Mouse (Mus musculus): Measurements from ENCODE around the gene Gm973. TPM values are rescaled to one million over a fixed set of nuclear protein-coding genes. Genes with fewer than 3 reads are reported as not detected.

Gene Gm973
- polyA plus RNA-seq (2016; fragmentation: Nextera tagmentation; extraction: Ambion mirVana), result 9.0 TPM in 2 replicates

DNA sequence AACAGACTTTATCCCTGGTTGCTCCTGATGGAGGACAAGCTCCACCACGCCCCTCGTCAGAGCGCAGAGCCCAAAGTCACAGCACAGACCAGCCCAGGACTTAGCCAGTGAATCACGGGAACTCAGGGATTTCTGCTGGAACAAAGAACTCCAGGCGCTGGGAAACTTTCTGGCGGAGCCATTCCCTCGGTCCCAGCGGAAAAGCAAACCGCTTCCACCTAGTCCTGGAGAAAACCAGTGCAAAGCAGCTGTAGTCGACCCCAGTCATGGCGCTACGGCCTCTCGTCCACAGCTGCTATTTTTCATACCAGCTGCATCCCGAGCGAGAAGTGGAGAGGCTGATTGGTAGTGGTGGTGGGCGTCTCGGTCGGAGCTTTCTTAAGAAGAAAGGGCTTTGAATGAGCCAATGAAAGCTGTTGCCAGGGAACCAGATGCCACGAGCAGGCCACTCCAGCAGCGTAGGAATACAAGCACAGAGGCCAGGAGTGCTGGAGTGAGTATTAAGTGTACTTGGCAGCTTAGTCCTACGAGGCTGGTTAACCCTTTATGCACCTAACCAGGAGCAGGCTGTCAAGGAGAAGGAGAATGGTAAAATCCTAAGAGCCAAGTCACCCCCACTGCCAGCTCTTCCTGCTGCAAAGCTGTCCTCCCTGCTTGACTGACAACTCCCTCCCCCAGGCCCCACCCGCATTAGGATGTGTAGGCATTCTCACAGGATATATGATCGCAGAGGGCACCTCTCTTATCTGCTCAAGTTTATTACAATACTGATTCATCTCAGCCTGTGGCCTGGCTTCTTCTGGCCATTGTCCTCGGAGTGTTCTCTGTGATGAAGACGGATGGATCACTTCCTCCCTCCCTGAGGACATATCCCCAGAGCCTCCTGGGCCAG lies at the start of gene Gm973:
Gene Gm973, plus strand, starts transcription at position 239 of the 892 bp plus-strand sequence.
- WGBS, result 3% methylated on average over 25 of the region's 25 CpGs
- peak within 1 kb of the TSS; percentile 50 for H3K4me3 ChIP-seq
- DNase-seq (ENCODE audit: low spot score), result peak; percentile 89
- no peaks in the 10 kb centered on the region for H3K9me3 ChIP-seq
- H3K36me3 ChIP-seq, result no peaks in the 10 kb centered on the region
- H3K4me1 ChIP-seq (replicated peaks), result peaks cover 55% of the 10 kb centered on the region
- H3K27me3 ChIP-seq (ENCODE audit: insufficient read depth, poor library complexity, severe bottlenecking), result no peaks in the 10 kb centered on the region
- peak within 1 kb of the TSS; percentile 95 for H3K27ac ChIP-seq

DNA sequence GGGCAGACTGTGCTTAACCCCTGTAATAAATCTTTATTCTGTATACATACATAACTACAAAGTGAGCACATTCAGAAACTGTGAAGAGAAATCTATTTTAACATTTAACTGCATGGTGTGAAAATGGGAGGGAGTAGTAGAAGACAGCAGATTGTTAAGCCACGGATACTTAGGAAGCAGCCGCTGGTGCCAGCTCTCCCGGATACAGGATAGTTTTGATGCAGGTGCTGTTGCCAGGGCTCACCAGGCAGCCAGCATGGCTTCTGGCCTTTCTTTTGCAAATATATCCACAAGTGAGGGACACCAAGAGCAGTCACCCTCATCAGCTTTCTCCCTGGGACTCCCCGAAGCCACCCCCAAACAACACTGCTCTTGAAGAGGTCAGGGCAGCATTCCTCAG lies 46.9 kb upstream of the Gm973 start:
- Histone ChIP-seq H3K27me3 (ENCODE audit: insufficient read depth, poor library complexity, severe bottlenecking) (peaks cover 21% of the 10 kb centered on the region), H3K4me3 (no peak overlapping the region), H3K27ac (no peak overlapping the region), H3K4me1 (replicated peaks) (peaks cover 68% of the 10 kb centered on the region), H3K36me3 (no peaks in the 10 kb centered on the region), H3K9me3 (no peaks in the 10 kb centered on the region)
- no peak for DNase-seq (ENCODE audit: low spot score)
- 20% methylated on average over 4 of the region's 4 CpGs for WGBS

DNA sequence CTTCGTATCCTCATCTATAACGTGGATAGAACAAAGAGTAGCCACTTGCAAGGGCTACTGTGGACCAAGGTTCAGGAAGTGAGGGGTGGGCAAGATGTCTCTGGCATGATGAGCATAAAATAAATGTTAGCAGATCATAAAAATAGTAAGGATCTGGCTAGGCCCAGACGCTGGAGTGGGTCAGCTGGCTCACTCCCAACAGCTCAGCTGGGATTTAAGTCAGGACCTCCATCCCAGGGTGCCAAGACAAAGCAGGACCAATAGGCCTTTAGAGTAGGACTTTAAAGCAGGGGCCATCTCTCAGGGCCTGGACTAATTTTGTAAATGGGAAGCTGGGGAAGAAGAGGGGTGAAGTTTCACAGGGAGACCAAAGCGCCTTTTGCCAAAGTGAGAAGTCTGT lies 45.3 kb upstream of the Gm973 start:
- WGBS, result 42% methylated on average over 4 of the region's 4 CpGs
- peaks cover 57% of the 10 kb centered on the region for H3K4me1 ChIP-seq (replicated peaks)
- no peak for DNase-seq (ENCODE audit: low spot score)
- no peaks in the 10 kb centered on the region for H3K36me3 ChIP-seq
- no peaks in the 10 kb centered on the region for H3K9me3 ChIP-seq
- H3K4me3 ChIP-seq, result no peak overlapping the region
- H3K27ac ChIP-seq, result peak overlapping the region; percentile 62; the same call in 1 of the 2 replicates
- peaks cover 28% of the 10 kb centered on the region for H3K27me3 ChIP-seq (ENCODE audit: insufficient read depth, poor library complexity, severe bottlenecking)

DNA sequence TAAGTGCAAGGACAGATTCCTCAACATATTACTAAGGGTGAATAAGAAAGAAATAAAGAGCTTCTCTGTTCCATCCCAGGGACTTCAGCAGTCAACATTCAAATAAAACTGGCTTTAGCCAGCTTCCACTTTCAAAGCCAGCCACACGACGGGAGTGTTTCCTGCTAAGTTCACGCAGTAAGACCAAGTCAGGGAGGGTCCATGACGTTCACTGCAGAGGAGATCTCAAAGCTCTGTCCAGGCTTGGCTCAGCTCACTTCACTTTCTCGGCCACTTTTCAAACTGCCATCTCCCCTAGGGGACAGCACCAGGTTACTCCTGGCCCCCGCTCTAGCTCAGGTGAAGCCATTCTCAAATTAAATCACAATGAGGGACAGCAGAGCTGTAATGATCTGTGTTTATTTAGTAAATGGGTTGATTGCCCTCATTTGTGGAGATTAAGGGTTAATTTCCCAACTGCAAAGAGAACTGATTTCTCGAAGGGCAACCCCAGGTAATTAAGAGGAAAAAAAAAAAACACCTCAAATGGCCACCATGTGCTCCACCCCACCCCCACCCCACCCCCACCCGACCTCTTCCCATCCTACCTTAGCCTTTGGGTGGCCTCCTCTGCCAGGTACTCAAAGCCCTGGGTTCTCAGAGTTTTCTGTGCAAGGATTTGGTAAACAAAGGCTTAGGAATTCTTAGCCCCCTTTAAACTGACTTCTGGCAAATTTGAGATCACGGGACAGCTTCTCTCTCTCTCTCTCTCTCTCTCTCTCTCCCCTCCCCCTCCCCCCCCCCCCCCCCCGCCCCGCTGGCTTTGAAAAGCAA lies 43.5 kb upstream of the Gm973 start:
- peaks cover 33% of the 10 kb centered on the region for H3K27me3 ChIP-seq (ENCODE audit: insufficient read depth, poor library complexity, severe bottlenecking)
- H3K36me3 ChIP-seq, result no peaks in the 10 kb centered on the region
- no peak for DNase-seq (ENCODE audit: low spot score)
- peaks cover 52% of the 10 kb centered on the region for H3K4me1 ChIP-seq (replicated peaks)
- no peaks in the 10 kb centered on the region for H3K9me3 ChIP-seq
- no peak overlapping the region for H3K4me3 ChIP-seq
- peak overlapping the region; percentile 45; the same call in 1 of the 2 replicates for H3K27ac ChIP-seq
- 14% methylated on average over 11 of the region's 11 CpGs for WGBS

DNA sequence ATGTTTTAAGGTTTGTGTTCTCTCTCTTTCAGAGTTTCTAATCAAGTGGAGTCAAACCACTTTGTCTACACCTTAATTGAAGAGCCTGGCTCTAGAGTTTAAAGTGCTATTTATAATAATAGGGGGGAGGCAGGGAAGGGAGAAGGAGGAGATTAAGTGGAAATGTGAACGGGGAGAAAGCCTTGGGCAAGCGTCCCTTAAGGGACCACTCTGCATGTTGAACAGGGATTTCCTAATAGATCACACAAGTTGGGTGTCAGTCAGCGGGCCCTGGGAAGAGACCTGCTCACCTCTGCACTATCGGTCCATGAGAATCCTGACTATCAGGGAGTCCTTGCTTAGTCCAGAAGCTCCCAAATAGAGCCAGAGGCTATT lies 42.9 kb upstream of the Gm973 start:
- no peaks in the 10 kb centered on the region for H3K36me3 ChIP-seq
- peaks cover 33% of the 10 kb centered on the region for H3K27me3 ChIP-seq (ENCODE audit: insufficient read depth, poor library complexity, severe bottlenecking)
- peaks cover 52% of the 10 kb centered on the region for H3K4me1 ChIP-seq (replicated peaks)
- WGBS, result 10% methylated on average over 4 of the region's 4 CpGs
- H3K4me3 ChIP-seq, result no peak overlapping the region
- H3K9me3 ChIP-seq, result no peaks in the 10 kb centered on the region
- no peak for DNase-seq (ENCODE audit: low spot score)
- H3K27ac ChIP-seq, result 0 out of 2 replicates have a peak overlapping the region, but pooled peaks have one; percentile 35

DNA sequence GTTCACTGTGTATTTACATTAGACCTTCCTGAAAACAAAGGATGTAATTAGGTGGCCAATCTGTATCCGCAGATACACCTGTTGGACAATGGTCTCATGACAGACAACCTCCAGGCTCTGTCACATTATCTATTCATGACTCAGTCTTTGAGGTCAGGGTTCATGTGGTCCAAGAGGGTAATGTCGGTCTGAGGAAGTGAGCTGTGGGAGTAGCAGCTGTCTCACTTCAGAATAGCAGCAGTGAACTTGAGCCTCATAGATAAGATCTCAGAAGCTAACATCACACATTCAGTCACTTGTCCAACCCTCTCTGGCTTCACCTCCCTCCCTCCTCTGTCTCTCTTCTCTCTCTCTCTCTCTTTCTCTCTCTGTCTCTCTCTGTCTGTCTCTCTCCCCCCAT lies 40.4 kb upstream of the Gm973 start:
- no peaks in the 10 kb centered on the region for H3K36me3 ChIP-seq
- DNase-seq (ENCODE audit: low spot score), result no peak
- H3K9me3 ChIP-seq, result no peaks in the 10 kb centered on the region
- no peak overlapping the region for H3K4me3 ChIP-seq
- H3K27ac ChIP-seq, result no peak overlapping the region
- peaks cover 54% of the 10 kb centered on the region for H3K4me1 ChIP-seq (replicated peaks)
- peaks cover 28% of the 10 kb centered on the region for H3K27me3 ChIP-seq (ENCODE audit: insufficient read depth, poor library complexity, severe bottlenecking)
- 28% methylated on average over 2 of the region's 2 CpGs for WGBS

DNA sequence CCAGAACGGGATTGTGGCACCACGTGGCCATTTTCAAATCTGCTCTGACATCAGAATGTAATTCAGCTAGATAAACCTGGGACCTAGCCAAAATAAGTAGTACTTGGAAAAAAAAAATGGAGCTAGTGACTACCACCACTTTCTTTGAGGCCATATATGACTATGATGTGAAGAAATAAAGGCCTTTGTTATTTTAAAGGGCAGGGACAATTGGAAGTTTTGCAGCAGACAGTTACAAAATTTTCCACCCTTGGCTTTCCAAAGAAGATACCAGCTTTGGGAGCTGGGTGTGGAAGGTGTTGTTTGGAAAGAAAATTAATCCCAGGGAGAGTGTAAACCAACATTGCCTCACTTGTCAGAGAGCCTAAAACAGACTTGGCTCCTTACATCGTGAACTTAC lies 37.2 kb upstream of the Gm973 start:
- 76% methylated on average over 3 of the region's 3 CpGs for WGBS
- Histone ChIP-seq H3K36me3 (peaks cover 9% of the 10 kb centered on the region; the same call in 1 of the 2 replicates), H3K9me3 (no peaks in the 10 kb centered on the region), H3K27me3 (ENCODE audit: insufficient read depth, poor library complexity, severe bottlenecking) (peaks cover 15% of the 10 kb centered on the region), H3K4me3 (no peak overlapping the region), H3K27ac (no peak overlapping the region), H3K4me1 (replicated peaks) (peaks cover 48% of the 10 kb centered on the region)
- DNase-seq (ENCODE audit: low spot score), result no peak

DNA sequence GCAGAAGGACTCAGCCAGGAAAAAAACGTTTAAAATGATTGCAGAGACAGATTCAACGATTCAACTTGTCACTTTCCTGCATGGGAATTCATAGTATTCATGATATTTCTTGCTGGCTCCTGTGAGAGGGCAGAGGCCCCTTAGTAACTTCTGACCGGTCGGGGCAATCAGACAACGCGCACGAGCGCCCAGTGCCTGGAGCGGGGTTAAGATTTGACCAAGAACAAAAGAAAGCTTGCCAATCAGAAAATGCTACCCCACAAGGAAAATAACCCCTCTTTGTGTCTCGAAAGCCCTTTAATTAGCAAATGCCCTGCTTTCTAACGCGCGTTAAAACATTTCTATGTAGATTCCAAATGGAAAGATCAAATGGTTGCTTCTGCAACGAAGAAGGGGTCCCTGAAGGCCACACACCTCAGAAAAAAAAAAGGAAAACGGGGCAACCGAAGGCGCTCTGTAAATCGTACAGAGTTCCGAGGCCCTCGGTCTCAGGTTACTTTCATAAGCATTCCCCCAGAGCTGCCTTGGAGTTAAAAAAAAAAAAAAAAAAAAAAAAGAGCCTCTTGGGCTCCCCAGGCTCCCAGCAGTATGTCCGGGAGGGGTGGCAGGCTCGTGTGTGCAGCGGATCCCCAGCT lies 35.1 kb upstream of the Gm973 start:
- Histone ChIP-seq H3K9me3 (no peaks in the 10 kb centered on the region), H3K4me3 (peak overlapping the region; percentile 96), H3K27me3 (ENCODE audit: insufficient read depth, poor library complexity, severe bottlenecking) (peaks cover 5% of the 10 kb centered on the region; the same call in 1 of the 2 replicates), H3K4me1 (replicated peaks) (peaks cover 59% of the 10 kb centered on the region), H3K36me3 (peaks cover 20% of the 10 kb centered on the region), H3K27ac (peak overlapping the region; percentile 96)
- WGBS, result under 1% methylated on average over 23 of the region's 23 CpGs
- DNase-seq (ENCODE audit: low spot score), result peak; percentile 66

DNA sequence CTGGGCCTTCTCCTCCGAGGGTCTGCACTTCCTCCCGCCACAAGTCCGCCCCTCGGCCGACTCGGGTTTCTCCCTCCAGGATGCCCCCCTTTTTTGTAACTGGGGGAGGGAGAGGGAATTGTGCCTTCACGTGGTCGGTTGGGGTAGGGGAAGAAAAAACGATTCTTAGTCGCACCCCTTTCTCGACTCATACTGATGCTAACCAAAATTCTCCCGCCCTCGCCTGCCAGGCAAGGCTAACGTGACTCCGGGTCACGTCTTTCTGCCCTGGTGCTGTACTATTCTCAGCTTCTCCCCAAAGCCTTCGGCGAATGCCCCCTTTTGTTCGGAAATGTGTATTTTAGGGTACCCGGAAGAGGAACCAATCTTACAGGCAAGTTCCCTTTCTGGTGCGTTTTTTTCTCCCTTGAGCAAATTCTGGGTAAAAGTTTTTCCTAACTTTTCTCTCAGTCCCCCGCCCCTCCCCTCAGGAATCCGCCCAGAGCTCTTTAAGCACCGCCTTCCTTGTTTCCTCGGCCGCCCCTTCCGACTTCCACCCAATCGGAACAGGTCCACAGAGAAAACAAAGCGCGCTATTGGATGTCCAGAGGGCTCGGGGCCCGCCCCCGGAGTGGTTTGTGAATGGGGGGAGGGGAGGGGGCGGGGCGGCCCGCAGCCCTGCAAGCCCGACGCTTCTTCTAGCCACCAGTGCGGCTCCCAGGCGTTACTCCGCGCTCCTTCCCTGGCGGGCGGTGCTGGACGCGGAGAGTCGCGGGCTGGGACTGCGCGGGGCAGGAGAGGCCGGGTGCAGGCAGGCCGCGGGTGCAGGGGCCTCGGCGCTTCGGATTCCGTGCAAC lies 34.4 kb upstream of the Gm973 start:
- Histone ChIP-seq H3K4me3 (peak overlapping the region; percentile 96), H3K4me1 (replicated peaks) (peaks cover 65% of the 10 kb centered on the region), H3K27ac (peak overlapping the region; percentile 96), H3K27me3 (ENCODE audit: insufficient read depth, poor library complexity, severe bottlenecking) (no peaks in the 10 kb centered on the region; the same call in 1 of the 2 replicates), H3K9me3 (no peaks in the 10 kb centered on the region), H3K36me3 (peaks cover 25% of the 10 kb centered on the region)
- peak; percentile 97 for DNase-seq (ENCODE audit: low spot score)
- WGBS, result under 1% methylated on average over 57 of the region's 57 CpGs

DNA sequence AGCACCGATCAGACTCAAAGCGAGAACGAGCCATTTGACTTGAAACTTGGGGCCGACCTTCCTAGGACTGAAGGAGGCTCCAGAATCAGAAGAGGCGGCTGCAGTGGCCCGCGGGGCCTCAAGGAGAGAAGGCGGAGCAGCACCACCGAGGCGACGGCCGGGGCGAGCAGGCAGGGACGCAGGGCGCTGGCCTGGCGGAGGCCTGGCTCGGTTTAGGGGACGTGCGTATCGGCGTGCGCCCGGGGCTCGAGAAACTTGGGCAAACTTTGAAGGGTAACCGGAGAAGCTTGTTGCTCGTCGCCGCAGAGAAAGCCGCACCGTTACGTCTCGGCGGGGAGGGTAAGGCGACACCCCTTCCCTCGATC lies 33.8 kb upstream of the Gm973 start, which contains the start of gene Fzd7:
Gene Fzd7, plus strand, starts transcription at position 94 of the 365 bp plus-strand sequence.
- Histone ChIP-seq H3K9me3 (no peaks in the 10 kb centered on the region), H3K27me3 (ENCODE audit: insufficient read depth, poor library complexity, severe bottlenecking) (no peaks in the 10 kb centered on the region; the same call in 1 of the 2 replicates), H3K4me1 (replicated peaks) (peaks cover 72% of the 10 kb centered on the region), H3K4me3 (peak within 1 kb of the TSS; percentile 96), H3K36me3 (peaks cover 30% of the 10 kb centered on the region), H3K27ac (peak within 1 kb of the TSS; percentile 96)
- under 1% methylated on average over 35 of the region's 35 CpGs for WGBS
- DNase-seq (ENCODE audit: low spot score), result no peak

DNA sequence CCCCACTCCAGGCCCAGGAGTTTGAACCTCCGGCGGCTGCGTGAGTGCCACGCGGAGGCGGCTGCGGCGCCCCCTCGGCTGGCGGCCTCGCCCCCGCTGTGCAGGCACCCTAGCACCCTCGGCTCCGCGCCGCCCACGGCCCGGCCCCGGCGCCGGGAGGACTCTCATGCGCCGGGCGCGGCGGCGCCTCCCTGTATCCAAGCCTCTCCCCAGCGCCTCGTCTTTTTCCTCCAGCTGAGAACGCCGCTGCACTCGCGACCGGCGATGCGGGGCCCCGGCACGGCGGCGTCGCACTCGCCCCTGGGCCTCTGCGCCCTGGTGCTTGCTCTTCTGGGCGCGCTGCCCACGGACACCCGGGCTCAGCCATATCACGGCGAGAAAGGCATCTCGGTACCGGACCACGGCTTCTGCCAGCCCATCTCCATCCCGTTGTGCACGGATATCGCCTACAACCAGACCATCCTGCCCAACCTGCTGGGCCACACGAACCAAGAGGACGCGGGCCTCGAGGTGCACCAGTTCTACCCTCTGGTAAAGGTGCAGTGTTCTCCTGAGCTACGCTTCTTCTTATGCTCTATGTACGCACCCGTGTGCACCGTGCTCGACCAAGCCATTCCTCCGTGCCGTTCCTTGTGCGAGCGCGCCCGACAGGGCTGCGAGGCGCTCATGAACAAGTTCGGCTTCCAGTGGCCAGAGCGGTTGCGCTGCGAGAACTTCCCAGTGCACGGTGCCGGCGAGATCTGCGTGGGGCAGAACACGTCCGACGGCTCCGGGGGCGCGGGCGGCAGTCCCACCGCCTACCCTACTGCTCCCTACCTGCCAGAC lies 33.2 kb upstream of the Gm973 start:
- Histone ChIP-seq H3K9me3 (no peaks in the 10 kb centered on the region), H3K36me3 (peaks cover 35% of the 10 kb centered on the region), H3K4me3 (peak overlapping the region; percentile 96), H3K4me1 (replicated peaks) (peaks cover 78% of the 10 kb centered on the region), H3K27ac (peak overlapping the region; percentile 96), H3K27me3 (ENCODE audit: insufficient read depth, poor library complexity, severe bottlenecking) (no peaks in the 10 kb centered on the region; the same call in 1 of the 2 replicates)
- DNase-seq (ENCODE audit: low spot score), result peak; percentile 60
- under 1% methylated on average over 88 of the region's 88 CpGs for WGBS
